Mouse (Mus musculus): ENCODE data around the gene AI413582.

DNA sequence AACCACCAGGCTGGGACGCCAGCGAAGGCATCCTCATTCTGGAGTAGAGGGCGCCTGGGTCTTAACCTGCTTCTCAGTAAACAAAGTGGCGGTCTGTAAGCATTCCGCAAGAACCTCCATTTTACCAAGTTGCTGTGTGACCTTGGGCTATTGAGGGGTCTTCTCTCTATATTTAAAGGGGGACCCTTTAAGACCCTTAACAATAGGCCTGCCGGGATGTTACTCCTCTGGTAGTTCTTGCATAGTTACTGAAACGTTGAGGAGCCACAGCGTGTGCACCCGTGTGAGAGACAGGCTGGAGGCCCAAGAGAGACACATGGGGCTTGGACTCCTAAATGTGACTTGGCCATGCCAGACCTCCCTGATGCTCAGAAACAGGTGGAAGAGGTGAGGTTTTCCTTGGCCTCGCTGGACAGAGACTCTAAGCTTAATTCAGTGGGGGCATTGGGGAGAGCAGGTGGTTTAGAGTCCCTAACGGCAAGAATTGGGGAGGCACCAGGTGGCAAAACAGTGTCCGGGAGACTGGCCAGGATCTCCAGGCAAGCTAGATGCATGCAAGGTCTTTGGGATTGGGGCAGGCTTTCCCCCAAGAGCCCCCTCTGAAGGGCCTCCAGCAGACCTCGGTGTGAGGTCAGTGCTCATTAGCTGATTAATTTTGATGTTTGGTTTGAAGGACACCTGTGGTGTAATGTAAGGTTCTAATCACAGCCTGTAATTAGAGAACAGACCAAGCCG, 7.5 kb downstream of the AI413582 start:
- TF ChIP-seq CTCF (IDR thresholded peaks at IDR 0.05; ENCODE audit: low read depth, low read length) = no peak
- TF ChIP-seq POLR2A (IDR thresholded peaks at IDR 0.05; ENCODE audit: extremely low read depth, insufficient read depth, low read length) = no peak

All from liver, adult 2 months (tissue).